Mouse (Mus musculus) heart, embryonic 16.5 days (tissue): ENCODE measurements around the gene Plppr5. TPM values are rescaled to one million over a fixed set of nuclear protein-coding genes. Genes with fewer than 3 reads are reported as not detected.

Experiments used
- ATAC-seq: fragments of 200-750 bp; cut with Nextera tagmentation; replicated peaks from 2 replicates; pipeline ENCODE4 v1.8.0; 2017; ENCODE audit warnings: moderate number of reproducible peaks; ENCODE audit not compliant: insufficient read depth, low FRiP score; ENCODE audit errors: extremely low read depth
- H3K27ac ChIP-seq: fragments of 300-500 bp; sonication (generic); 2 replicates; pipeline ENCODE4 v1.5.1; 2014; ENCODE audit warnings: mild to moderate bottlenecking, low read length, control low read depth, moderate library complexity
- H3K27me3 ChIP-seq: fragments of 300-500 bp; sonication (generic); 2 replicates; pipeline ENCODE4 v1.6.1; 2014; ENCODE audit warnings: low read length, mixed read lengths; ENCODE audit not compliant: control insufficient read depth, insufficient read depth
- H3K36me3 ChIP-seq: fragments of 300-500 bp; sonication (generic); 2 replicates; pipeline ENCODE4 v1.6.1; 2014; ENCODE audit not compliant: control insufficient read depth, insufficient read depth
- H3K4me1 ChIP-seq: fragments of 300-500 bp; sonication (generic); 2 replicates; pipeline ENCODE4 v1.6.1; 2014; ENCODE audit warnings: low read length, mixed read lengths; ENCODE audit not compliant: control insufficient read depth, insufficient read depth
- H3K4me2 ChIP-seq: fragments of 300-500 bp; sonication (generic); 2 replicates; pipeline ENCODE4 v1.6.1; 2014; ENCODE audit warnings: low read depth, mild to moderate bottlenecking, control low read depth, low read length
- H3K4me3 ChIP-seq: fragments of 300-500 bp; sonication (generic); 2 replicates; pipeline ENCODE4 v1.5.1; 2014; ENCODE audit warnings: mild to moderate bottlenecking, control low read depth, low read length
- H3K9ac ChIP-seq: fragments of 300-500 bp; sonication (generic); 2 replicates; pipeline ENCODE4 v1.6.1; 2014; ENCODE audit warnings: low read length, control low read depth
- H3K9me3 ChIP-seq: fragments of 300-500 bp; sonication (generic); replicated peaks from 2 replicates; pipeline ENCODE4 v1.6.1; 2016; ENCODE audit warnings: low read length; ENCODE audit not compliant: control insufficient read depth
- WGBS: fragments of 180-500 bp; shearing (Covaris S2); extraction: QIAGEN DNeasy Blood & Tissue Kit; methylation state at CpG from one replicate; pipeline ENCODE4 v1.1.7; 2014; 5-methylcytosine and 5-hydroxymethylcytosine counted together
- polyA plus RNA-seq: library from polyadenylated mRNA; unstranded; fragments of >200 nt; fragmentation: Nextera tagmentation; extraction: Ambion mirVana; gene quantifications from 2 replicates; pipeline ENCODE4 v1.2.1, GENCODE M21; 2015

The Plppr5 gene
- polyA plus RNA-seq, 1 experiment from 2014 or later, result 3.1 TPM

- H3K9me3 ChIP-seq, result no peaks in the 10 kb centered on the region
- no peak overlapping the region for H3K4me2 ChIP-seq
- H3K27ac ChIP-seq, result no peak overlapping the region
- H3K9ac ChIP-seq, result no peak overlapping the region
- ATAC-seq, result no peak
- H3K36me3 ChIP-seq, result no peaks in the 10 kb centered on the region
- H3K27me3 ChIP-seq, result no peaks in the 10 kb centered on the region
- H3K4me1 ChIP-seq, result no peaks in the 10 kb centered on the region
- H3K4me3 ChIP-seq, result no peak overlapping the region
- 88% methylated on average over 6 of the region's 6 CpGs for WGBS
Observed at GRCm38 (mm10) chr3:117679189-117679588, 104.6 kb downstream of the Plppr5 start.

- no peak for ATAC-seq
- no peak overlapping the region for H3K9ac ChIP-seq
- WGBS, result 84% methylated on average over 6 of the region's 6 CpGs
- H3K4me2 ChIP-seq, result no peak overlapping the region
- no peaks in the 10 kb centered on the region for H3K9me3 ChIP-seq
- H3K4me3 ChIP-seq, result no peak overlapping the region
- no peak overlapping the region for H3K27ac ChIP-seq
- H3K27me3 ChIP-seq, result no peaks in the 10 kb centered on the region
- 0 out of 2 replicates have a peak, but pooled peaks cover 2% of the 10 kb centered on the region for H3K4me1 ChIP-seq
- no peaks in the 10 kb centered on the region for H3K36me3 ChIP-seq
Observed at GRCm38 (mm10) chr3:117684640-117685039, 110.0 kb downstream of the Plppr5 start.

- Histone ChIP-seq H3K9ac (no peak overlapping the region), H3K27me3 (no peaks in the 10 kb centered on the region), H3K4me2 (no peak overlapping the region), H3K4me1 (0 out of 2 replicates have a peak, but pooled peaks cover 2% of the 10 kb centered on the region), H3K9me3 (no peaks in the 10 kb centered on the region), H3K4me3 (no peak overlapping the region), H3K36me3 (no peaks in the 10 kb centered on the region), H3K27ac (no peak overlapping the region)
- ATAC-seq, result no peak
- WGBS, result 90% methylated on average over 3 of the region's 3 CpGs
Observed at GRCm38 (mm10) chr3:117686036-117686435, 111.4 kb downstream of the Plppr5 start.

GRCm38 (mm10) chr3:117686648-117687047 lies 112.0 kb downstream of the Plppr5 start:
- no peaks in the 10 kb centered on the region for H3K27me3 ChIP-seq
- H3K4me3 ChIP-seq, result no peak overlapping the region
- H3K27ac ChIP-seq, result no peak overlapping the region
- no peak for ATAC-seq
- H3K4me2 ChIP-seq, result no peak overlapping the region
- H3K36me3 ChIP-seq, result no peaks in the 10 kb centered on the region
- 0 out of 2 replicates have a peak, but pooled peaks cover 2% of the 10 kb centered on the region for H3K4me1 ChIP-seq
- WGBS, result 83% methylated on average over 7 of the region's 7 CpGs
- no peak overlapping the region for H3K9ac ChIP-seq
- H3K9me3 ChIP-seq, result no peaks in the 10 kb centered on the region

- no peak for ATAC-seq
- no peaks in the 10 kb centered on the region for H3K36me3 ChIP-seq
- H3K4me2 ChIP-seq, result no peak overlapping the region
- H3K27me3 ChIP-seq, result no peaks in the 10 kb centered on the region
- H3K9ac ChIP-seq, result no peak overlapping the region
- 66% methylated on average over 1 of the region's 1 CpGs for WGBS
- H3K4me1 ChIP-seq, result 0 out of 2 replicates have a peak, but pooled peaks cover 2% of the 10 kb centered on the region
- no peak overlapping the region for H3K4me3 ChIP-seq
- no peak overlapping the region for H3K27ac ChIP-seq
- H3K9me3 ChIP-seq, result no peaks in the 10 kb centered on the region
Observed at GRCm38 (mm10) chr3:117694736-117695135, 120.1 kb downstream of the Plppr5 start.

- H3K27me3 ChIP-seq, result no peaks in the 10 kb centered on the region
- no peak overlapping the region for H3K27ac ChIP-seq
- 0 out of 2 replicates have a peak, but pooled peaks cover 2% of the 10 kb centered on the region for H3K4me1 ChIP-seq
- ATAC-seq, result no peak
- no peaks in the 10 kb centered on the region for H3K36me3 ChIP-seq
- H3K4me3 ChIP-seq, result no peak overlapping the region
- no peak overlapping the region for H3K4me2 ChIP-seq
- no peak overlapping the region for H3K9ac ChIP-seq
- WGBS, result 88% methylated on average over 5 of the region's 5 CpGs
- H3K9me3 ChIP-seq, result no peaks in the 10 kb centered on the region
Observed at GRCm38 (mm10) chr3:117696350-117696749, 121.7 kb downstream of the Plppr5 start.

- ATAC-seq, result no peak
- Histone ChIP-seq H3K4me3 (no peak overlapping the region), H3K9me3 (no peaks in the 10 kb centered on the region), H3K4me2 (no peak overlapping the region), H3K9ac (no peak overlapping the region), H3K36me3 (no peaks in the 10 kb centered on the region), H3K27ac (no peak overlapping the region), H3K4me1 (no peaks in the 10 kb centered on the region), H3K27me3 (no peaks in the 10 kb centered on the region)
Observed at GRCm38 (mm10) chr3:117708788-117709187, 134.2 kb downstream of the Plppr5 start.

- no peak overlapping the region for H3K27ac ChIP-seq
Observed at GRCm38 (mm10) chr3:117716534-117717280, 142.1 kb downstream of the Plppr5 start.

GRCm38 (mm10) chr3:117723390-117723789 lies 148.8 kb downstream of the Plppr5 start:
- H3K27me3 ChIP-seq, result no peaks in the 10 kb centered on the region
- no peak overlapping the region for H3K4me3 ChIP-seq
- no peak overlapping the region for H3K27ac ChIP-seq
- no peaks in the 10 kb centered on the region for H3K9me3 ChIP-seq
- no peaks in the 10 kb centered on the region for H3K4me1 ChIP-seq
- ATAC-seq, result no peak
- H3K4me2 ChIP-seq, result no peak overlapping the region
- no peak overlapping the region for H3K9ac ChIP-seq
- no peaks in the 10 kb centered on the region for H3K36me3 ChIP-seq

More at GRCm38 (mm10) chr3:117716534-117717280, 142.1 kb downstream of the Plppr5 start:
- no peak for ATAC-seq
- Histone ChIP-seq H3K4me2 (no peak overlapping the region), H3K27me3 (no peaks in the 10 kb centered on the region), H3K4me3 (no peak overlapping the region), H3K9me3 (no peaks in the 10 kb centered on the region), H3K36me3 (no peaks in the 10 kb centered on the region), H3K9ac (no peak overlapping the region), H3K4me1 (peaks cover 2% of the 10 kb centered on the region; the same call in 1 of the 2 replicates)
- WGBS, result 61% methylated on average over 3 of the region's 3 CpGs
